Mouse (Mus musculus): Measurements from ENCODE around the gene Fgf4. TPM values are rescaled to one million over a fixed set of nuclear protein-coding genes. Genes with fewer than 3 reads are reported as not detected.
"Not testable (repeated sequence)": the region's sequence is repeated elsewhere in the genome, so short reads cannot be mapped to it uniquely, and the experiment has no call there.

Gene Fgf4
- polyA plus RNA-seq, 1 experiment: not detected

DNA sequence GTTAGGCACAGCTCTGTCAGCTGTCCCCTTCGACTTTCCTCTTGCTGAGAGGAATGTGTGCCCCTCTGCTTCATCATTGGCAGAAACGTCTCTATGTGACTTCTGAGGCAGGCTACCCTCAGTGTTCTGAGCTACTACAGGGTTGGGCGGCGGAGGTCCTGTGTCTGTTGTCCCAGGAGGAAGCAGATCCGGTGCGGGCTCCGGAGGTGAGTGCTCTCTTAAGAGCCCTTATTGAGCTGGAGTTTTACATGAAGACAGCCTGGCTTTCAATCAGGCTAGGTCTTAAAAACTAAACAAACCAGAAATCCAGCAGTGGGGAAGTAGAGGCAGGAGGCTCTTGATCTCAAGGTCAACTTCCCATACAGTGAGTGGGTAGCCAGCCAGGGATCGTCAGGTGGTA, 20.4 kb downstream of the Fgf4 start:
- TF ChIP-seq POLR2A (IDR thresholded peaks at IDR 0.05; ENCODE audit: borderline replicate concordance, insufficient read depth, low read length): no peak
- TF ChIP-seq CTCF (IDR thresholded peaks at IDR 0.05; ENCODE audit: borderline replicate concordance, insufficient read depth, low read depth, low read length): no peak
- H3K27ac ChIP-seq (ENCODE audit: insufficient read depth, low read length): no peak overlapping the region
- WGBS: 80% methylated on average over 8 of the region's 8 CpGs
- no peak for DNase-seq
- no peak overlapping the region for H3K4me3 ChIP-seq (replicated peaks; ENCODE audit: insufficient read depth, low read depth, low read length)
- H3K27me3 ChIP-seq (ENCODE audit: control insufficient read depth, insufficient read depth, low read length): no peaks in the 10 kb centered on the region; the same call in 1 of the 2 replicates
- no peaks in the 10 kb centered on the region for H3K4me1 ChIP-seq (ENCODE audit: control insufficient read depth, insufficient read depth, low read length)

GRCm38 (mm10) chr7:144872420-144872819, 25.3 kb downstream of the Fgf4 start:
- no peak for DNase-seq
- H3K27ac ChIP-seq (ENCODE audit: insufficient read depth, low read length): no peak overlapping the region
- TF ChIP-seq CTCF (IDR thresholded peaks at IDR 0.05; ENCODE audit: borderline replicate concordance, insufficient read depth, low read depth, low read length) (no peak), POLR2A (IDR thresholded peaks at IDR 0.05; ENCODE audit: borderline replicate concordance, insufficient read depth, low read length) (no peak)
- no peak overlapping the region for H3K4me3 ChIP-seq (replicated peaks; ENCODE audit: insufficient read depth, low read depth, low read length)
- H3K27me3 ChIP-seq (ENCODE audit: control insufficient read depth, insufficient read depth, low read length): no peaks in the 10 kb centered on the region
- WGBS: 85% methylated on average over 4 of the region's 4 CpGs
- no peaks in the 10 kb centered on the region for H3K4me1 ChIP-seq (ENCODE audit: control insufficient read depth, insufficient read depth, low read length)

GRCm38 (mm10) chr7:144873160-144873559, 26.0 kb downstream of the Fgf4 start:
- 75% methylated on average over 4 of the region's 4 CpGs for WGBS
- H3K4me1 ChIP-seq (ENCODE audit: control insufficient read depth, insufficient read depth, low read length): no peaks in the 10 kb centered on the region
- H3K27me3 ChIP-seq (ENCODE audit: control insufficient read depth, insufficient read depth, low read length): no peaks in the 10 kb centered on the region
- no peak overlapping the region for H3K4me3 ChIP-seq (replicated peaks; ENCODE audit: insufficient read depth, low read depth, low read length)
- DNase-seq: no peak
- no peak overlapping the region for H3K27ac ChIP-seq (ENCODE audit: insufficient read depth, low read length)
- TF ChIP-seq POLR2A (IDR thresholded peaks at IDR 0.05; ENCODE audit: borderline replicate concordance, insufficient read depth, low read length): no peak
- TF ChIP-seq CTCF (IDR thresholded peaks at IDR 0.05; ENCODE audit: borderline replicate concordance, insufficient read depth, low read depth, low read length): no peak

DNA sequence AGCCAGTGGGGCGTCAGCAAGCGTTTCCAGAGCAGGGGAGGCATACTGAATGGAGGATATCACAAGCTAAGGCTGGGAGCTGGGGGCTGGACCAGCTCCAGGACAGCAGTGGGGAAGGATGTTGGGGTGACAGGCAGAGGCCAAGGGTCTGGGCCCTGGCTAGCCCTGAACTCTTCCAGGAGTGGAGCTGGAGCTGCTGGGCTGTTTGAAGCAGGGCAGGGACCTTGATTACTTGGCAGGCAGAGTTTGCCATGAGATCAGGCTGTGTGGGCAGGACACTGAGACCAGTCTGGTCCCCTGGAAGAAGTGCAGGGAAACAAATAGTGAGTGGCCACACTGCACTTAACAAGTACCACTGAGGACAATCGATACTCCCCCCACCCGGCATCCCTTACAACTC, 27.1 kb downstream of the Fgf4 start:
- 78% methylated on average over 4 of the region's 4 CpGs for WGBS
- no peaks in the 10 kb centered on the region for H3K27me3 ChIP-seq (ENCODE audit: control insufficient read depth, insufficient read depth, low read length)
- DNase-seq: no peak
- H3K4me3 ChIP-seq (replicated peaks; ENCODE audit: insufficient read depth, low read depth, low read length): no peak overlapping the region
- H3K27ac ChIP-seq (ENCODE audit: insufficient read depth, low read length): no peak overlapping the region
- H3K4me1 ChIP-seq (ENCODE audit: control insufficient read depth, insufficient read depth, low read length): no peaks in the 10 kb centered on the region
- no peak for TF ChIP-seq POLR2A (IDR thresholded peaks at IDR 0.05; ENCODE audit: borderline replicate concordance, insufficient read depth, low read length)
- TF ChIP-seq CTCF (IDR thresholded peaks at IDR 0.05; ENCODE audit: borderline replicate concordance, insufficient read depth, low read depth, low read length): no peak

DNA sequence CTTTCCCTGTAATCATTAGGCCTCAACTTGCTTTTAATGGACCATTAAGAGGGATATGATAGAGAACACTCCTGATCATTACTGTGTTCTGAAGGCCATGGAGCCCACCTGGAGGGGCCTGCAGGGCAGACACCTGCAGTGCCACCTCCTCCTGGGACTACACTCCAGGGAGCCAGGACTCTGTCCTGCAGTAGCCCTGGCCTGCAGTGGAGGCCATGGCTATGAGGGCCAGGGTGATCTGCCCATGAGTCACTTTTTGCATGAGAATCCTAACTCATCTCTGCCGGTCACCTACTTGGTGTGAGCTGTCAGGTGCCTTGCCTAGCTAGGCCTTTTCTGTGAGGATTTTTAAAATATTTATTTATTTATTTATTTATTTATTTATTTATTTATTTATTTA, 31.2 kb downstream of the Fgf4 start:
- H3K27ac ChIP-seq (ENCODE audit: insufficient read depth, low read length): no peak overlapping the region
- TF ChIP-seq POLR2A (IDR thresholded peaks at IDR 0.05; ENCODE audit: borderline replicate concordance, insufficient read depth, low read length) (no peak), CTCF (IDR thresholded peaks at IDR 0.05; ENCODE audit: borderline replicate concordance, insufficient read depth, low read depth, low read length) (no peak)
- DNase-seq: no peak
- WGBS: 97% methylated on average over 1 of the region's 1 CpGs
- H3K4me1 ChIP-seq (ENCODE audit: control insufficient read depth, insufficient read depth, low read length): no peaks in the 10 kb centered on the region
- H3K4me3 ChIP-seq (replicated peaks; ENCODE audit: insufficient read depth, low read depth, low read length): no peak overlapping the region
- H3K27me3 ChIP-seq (ENCODE audit: control insufficient read depth, insufficient read depth, low read length): no peaks in the 10 kb centered on the region

GRCm38 (mm10) chr7:144883106-144883505, 35.9 kb downstream of the Fgf4 start:
- Histone ChIP-seq H3K27me3 (ENCODE audit: control insufficient read depth, insufficient read depth, low read length) (no peaks in the 10 kb centered on the region), H3K4me3 (replicated peaks; ENCODE audit: insufficient read depth, low read depth, low read length) (no peak overlapping the region), H3K27ac (ENCODE audit: insufficient read depth, low read length) (no peak overlapping the region), H3K4me1 (ENCODE audit: control insufficient read depth, insufficient read depth, low read length) (no peaks in the 10 kb centered on the region)
- 40% methylated on average over 2 of the region's 2 CpGs for WGBS
- TF ChIP-seq POLR2A (IDR thresholded peaks at IDR 0.05; ENCODE audit: borderline replicate concordance, insufficient read depth, low read length) (no peak), CTCF (IDR thresholded peaks at IDR 0.05; ENCODE audit: borderline replicate concordance, insufficient read depth, low read depth, low read length) (no peak)
- DNase-seq: no peak

- H3K4me3 ChIP-seq (replicated peaks; ENCODE audit: insufficient read depth, low read depth, low read length): no peak overlapping the region
- DNase-seq: no peak
- no peaks in the 10 kb centered on the region for H3K27me3 ChIP-seq (ENCODE audit: control insufficient read depth, insufficient read depth, low read length)
- no peaks in the 10 kb centered on the region for H3K4me1 ChIP-seq (ENCODE audit: control insufficient read depth, insufficient read depth, low read length)
- no peak for TF ChIP-seq CTCF (IDR thresholded peaks at IDR 0.05; ENCODE audit: borderline replicate concordance, insufficient read depth, low read depth, low read length)
- no peak for TF ChIP-seq POLR2A (IDR thresholded peaks at IDR 0.05; ENCODE audit: borderline replicate concordance, insufficient read depth, low read length)
- no peak overlapping the region for H3K27ac ChIP-seq (ENCODE audit: insufficient read depth, low read length)
- WGBS: 93% methylated on average over 2 of the region's 2 CpGs
Measured at GRCm38 (mm10) chr7:144887672-144888071, 40.5 kb downstream of the Fgf4 start.

- Histone ChIP-seq H3K27me3 (ENCODE audit: control insufficient read depth, insufficient read depth, low read length) (no peaks in the 10 kb centered on the region), H3K27ac (ENCODE audit: insufficient read depth, low read length) (no peak overlapping the region), H3K4me3 (replicated peaks; ENCODE audit: insufficient read depth, low read depth, low read length) (no peak overlapping the region), H3K4me1 (ENCODE audit: control insufficient read depth, insufficient read depth, low read length) (no peaks in the 10 kb centered on the region)
- WGBS: 15% methylated on average over 18 of the region's 18 CpGs
- DNase-seq: no peak
- TF ChIP-seq CTCF (IDR thresholded peaks at IDR 0.05; ENCODE audit: borderline replicate concordance, insufficient read depth, low read depth, low read length) (no peak), POLR2A (IDR thresholded peaks at IDR 0.05; ENCODE audit: borderline replicate concordance, insufficient read depth, low read length) (no peak)
Measured at GRCm38 (mm10) chr7:144888564-144889299, 41.6 kb downstream of the Fgf4 start.

GRCm38 (mm10) chr7:144890661-144891060, 43.5 kb downstream of the Fgf4 start:
- not testable (repeated sequence) for H3K4me1 ChIP-seq (ENCODE audit: control insufficient read depth, insufficient read depth, low read length); H3K4me3 ChIP-seq (replicated peaks; ENCODE audit: insufficient read depth, low read depth, low read length); DNase-seq; H3K27me3 ChIP-seq (ENCODE audit: control insufficient read depth, insufficient read depth, low read length); H3K27ac ChIP-seq (ENCODE audit: insufficient read depth, low read length)
- 100% methylated on average over 1 of the region's 1 CpGs for WGBS
